Mouse (Mus musculus) left cerebral cortex, adult 9 months (tissue): Measurements from ENCODE around the gene Serpina3c.
"Not testable (repeated sequence)": the region's sequence is repeated elsewhere in the genome, so short reads cannot be mapped to it uniquely, and the experiment has no call there.

Source experiments
- DNase-seq, 2 experiments: peaks; one replicate each; pipeline ENCODE4 v3.0.0; 2022; ENCODE audit warnings: low spot score in 2 of 2

Gene Serpina3c

GRCm38 (mm10) chr12:104114921-104115579 lies 38.6 kb downstream of the Serpina3c start:
- no peak for DNase-seq

GRCm38 (mm10) chr12:104112333-104112732 lies 41.3 kb downstream of the Serpina3c start, which contains the start of gene Serpina3a:
TSS of gene Serpina3a (plus strand) at chr12:104112724.
- DNase-seq = not testable (repeated sequence)

- no peak for DNase-seq
Observed at GRCm38 (mm10) chr12:104108507-104108906, 45.2 kb downstream of the Serpina3c start.

GRCm38 (mm10) chr12:104106919-104107318 lies 46.8 kb downstream of the Serpina3c start:
- no peak for DNase-seq

- no peak for DNase-seq
Observed at GRCm38 (mm10) chr12:104105847-104106246, 47.8 kb downstream of the Serpina3c start.

- DNase-seq = no peak
Observed at GRCm38 (mm10) chr12:104100768-104101167, 52.9 kb downstream of the Serpina3c start, which contains the start of gene Serpina5. TSS of gene Serpina5 (plus strand) at chr12:104101113.
